Mouse (Mus musculus) MEL (cell line): ENCODE data around the gene Ms4a1. TPM values are rescaled to one million over a fixed set of nuclear protein-coding genes. Genes with fewer than 3 reads are reported as not detected.

Source experiments
- DNase-seq: peaks from one replicate; pipeline ENCODE4 v3.0.0; 2011; ENCODE audit warnings: low read depth, low spot score
- H3K27ac ChIP-seq: 2 replicates; pipeline ENCODE4 v1.5.1; 2012; ENCODE audit warnings: low read depth, mild to moderate bottlenecking, control low read depth, low read length, moderate library complexity; ENCODE audit not compliant: control insufficient read depth
- H3K27me3 ChIP-seq, 2 experiments: fragments of 150-350 bp in 1 of 2; sonication (generic) in 1 of 2; 2 replicates each; pipeline ENCODE4 v1.6.1; 2012; ENCODE audit warnings: low read length in 2 of 2, mild to moderate bottlenecking in 2 of 2, improper control_type of control experiment in 1 of 2, moderate library complexity in 1 of 2; ENCODE audit not compliant: insufficient read depth in 2 of 2, control insufficient read depth in 1 of 2
- H3K36me3 ChIP-seq, 2 experiments: 2 replicates each; pipeline ENCODE4 v1.6.1; 2012 to 2014; ENCODE audit warnings: low read length in 2 of 2, improper control_type of control experiment in 1 of 2, inconsistent platforms in 1 of 2, mild to moderate bottlenecking in 1 of 2; ENCODE audit not compliant: insufficient read depth in 2 of 2, control insufficient read depth in 1 of 2
- H3K4me1 ChIP-seq, 2 experiments: fragments of 150-350 bp in 1 of 2; sonication (generic) in 1 of 2; 2 replicates each; pipeline ENCODE4 v1.6.1; 2012; ENCODE audit warnings: low read length in 2 of 2, improper control_type of control experiment in 1 of 2, mild to moderate bottlenecking in 1 of 2; ENCODE audit not compliant: insufficient read depth in 2 of 2, control insufficient read depth in 1 of 2
- H3K4me3 ChIP-seq, 2 experiments: fragments of 150-350 bp in 1 of 2; sonication (generic) in 1 of 2; 2 replicates each; pipeline ENCODE4 v1.5.1; 2012; ENCODE audit warnings: low read depth in 2 of 2, low read length in 2 of 2, mild to moderate bottlenecking in 2 of 2, moderate library complexity in 2 of 2, control low read depth in 1 of 2, improper control_type of control experiment in 1 of 2; ENCODE audit not compliant: control insufficient read depth in 1 of 2, insufficient read depth in 1 of 2
- H3K79me2 ChIP-seq: 2 replicates; pipeline ENCODE4 v1.6.1; 2012; ENCODE audit warnings: mild to moderate bottlenecking, low read length, moderate library complexity; ENCODE audit not compliant: control insufficient read depth, poor library complexity, insufficient read depth
- H3K9ac ChIP-seq: 2 replicates; pipeline ENCODE4 v1.6.1; 2012; ENCODE audit warnings: low read depth, mild to moderate bottlenecking, control low read depth, low read length, moderate library complexity; ENCODE audit not compliant: control insufficient read depth, poor library complexity, severe bottlenecking
- H3K9me3 ChIP-seq: fragments of 150-350 bp; sonication (generic); replicated peaks from 2 replicates; pipeline ENCODE4 v1.6.1; 2012; ENCODE audit warnings: mild to moderate bottlenecking, low read length, improper control_type of control experiment, moderate library complexity; ENCODE audit not compliant: insufficient read depth
- BHLHE40 ChIP-seq: IDR thresholded peaks from 2 replicates; pipeline ENCODE4 v1.6.1; 2012; ENCODE audit warnings: low read depth, mild to moderate bottlenecking, inconsistent platforms, low read length, improper control_type of control experiment, borderline replicate concordance
- CHD1 ChIP-seq: IDR thresholded peaks from 2 replicates; pipeline ENCODE4 v1.6.1; 2012; ENCODE audit warnings: low read depth, mild to moderate bottlenecking, inconsistent platforms, low read length, improper control_type of control experiment
- CHD2 ChIP-seq: IDR thresholded peaks from 2 replicates; pipeline ENCODE4 v1.6.1; 2011; ENCODE audit warnings: low read length, improper control_type of control experiment
- CTCF ChIP-seq, 3 experiments: IDR thresholded peaks in 2 of 3; conservative IDR thresholded peaks in 1 of 3; 2 replicates each; pipeline ENCODE4 v1.5.1; 2011 to 2012; ENCODE audit warnings: low read length in 3 of 3, low read depth in 2 of 3, mild to moderate bottlenecking in 2 of 3, improper control_type of control experiment in 1 of 3, inconsistent platforms in 1 of 3, mixed read lengths in 1 of 3, moderate library complexity in 1 of 3; ENCODE audit not compliant: control insufficient read depth in 1 of 3, insufficient read depth in 1 of 3, poor library complexity in 1 of 3, severe bottlenecking in 1 of 3
- ETS1 ChIP-seq: IDR thresholded peaks from 2 replicates; pipeline ENCODE4 v1.6.1; 2012; ENCODE audit warnings: low read depth, mild to moderate bottlenecking, inconsistent platforms, low read length, improper control_type of control experiment, moderate library complexity
- GATA1 ChIP-seq: IDR thresholded peaks from 2 replicates; pipeline ENCODE4 v1.6.1; 2011; ENCODE audit warnings: low read depth, low read length, improper control_type of control experiment
- JUND ChIP-seq: IDR thresholded peaks from 2 replicates; pipeline ENCODE4 v1.6.1; 2011; ENCODE audit warnings: low read depth, mild to moderate bottlenecking, improper control_type of control experiment, low read length
- MAX ChIP-seq: IDR thresholded peaks from 2 replicates; pipeline ENCODE4 v1.6.1; 2011; ENCODE audit warnings: low read length, improper control_type of control experiment
- MEF2A ChIP-seq: IDR thresholded peaks from 2 replicates; pipeline ENCODE4 v1.6.1; 2014; ENCODE audit warnings: low read depth, mild to moderate bottlenecking, inconsistent platforms, low read length, improper control_type of control experiment; ENCODE audit not compliant: poor library complexity, insufficient replicate concordance, severe bottlenecking; ENCODE audit errors: extremely low read depth
- MYB ChIP-seq: IDR thresholded peaks from 2 replicates; pipeline ENCODE4 v1.6.1; 2011; ENCODE audit warnings: mild to moderate bottlenecking, low read depth, low read length, improper control_type of control experiment
- NRF1 ChIP-seq: IDR thresholded peaks from 2 replicates; pipeline ENCODE4 v1.6.1; 2014; ENCODE audit warnings: low read depth, mild to moderate bottlenecking, inconsistent platforms, low read length, improper control_type of control experiment, moderate library complexity; ENCODE audit not compliant: poor library complexity, insufficient read depth, severe bottlenecking
- POLR2A ChIP-seq, 2 experiments: IDR thresholded peaks; 2 replicates each; pipeline ENCODE4 v1.6.1; 2011 to 2012; ENCODE audit warnings: low read length in 2 of 2, mild to moderate bottlenecking in 2 of 2, control low read depth in 1 of 2, improper control_type of control experiment in 1 of 2, low read depth in 1 of 2, moderate library complexity in 1 of 2; ENCODE audit not compliant: control insufficient read depth in 1 of 2, insufficient read depth in 1 of 2, poor library complexity in 1 of 2
- POLR2AphosphoS5 ChIP-seq: IDR thresholded peaks from 2 replicates; pipeline ENCODE4 v1.6.1; 2012; ENCODE audit warnings: low read depth, borderline replicate concordance, mild to moderate bottlenecking, inconsistent platforms, low read length, moderate library complexity, mixed read lengths
- RCOR1 ChIP-seq: IDR thresholded peaks from 2 replicates; pipeline ENCODE4 v1.6.1; 2012; ENCODE audit warnings: low read depth, mild to moderate bottlenecking, inconsistent platforms, low read length, improper control_type of control experiment
- SMC3 ChIP-seq: IDR thresholded peaks from 2 replicates; pipeline ENCODE4 v1.6.1; 2011; ENCODE audit warnings: low read depth, low read length, improper control_type of control experiment
- TBP ChIP-seq: IDR thresholded peaks from 2 replicates; pipeline ENCODE4 v1.8.0; 2011; ENCODE audit warnings: low read depth, low read length, improper control_type of control experiment
- TCF12 ChIP-seq: IDR thresholded peaks from 2 replicates; pipeline ENCODE4 v1.6.1; 2014; ENCODE audit warnings: low read depth, mild to moderate bottlenecking, inconsistent platforms, low read length, improper control_type of control experiment, moderate library complexity
- USF1 ChIP-seq: IDR thresholded peaks from 2 replicates; pipeline ENCODE4 v1.6.1; 2014; ENCODE audit warnings: low read depth, mild to moderate bottlenecking, inconsistent platforms, low read length, improper control_type of control experiment, moderate library complexity
- USF2 ChIP-seq, 2 experiments: IDR thresholded peaks; 2 replicates each; pipeline ENCODE4 v1.6.1; 2011 to 2012; ENCODE audit warnings: improper control_type of control experiment in 2 of 2, low read length in 2 of 2, borderline replicate concordance in 1 of 2, inconsistent platforms in 1 of 2, low read depth in 1 of 2, mild to moderate bottlenecking in 1 of 2; ENCODE audit not compliant: insufficient read depth in 1 of 2
- ZC3H11A ChIP-seq: IDR thresholded peaks from 2 replicates; pipeline ENCODE4 v1.6.1; 2012; ENCODE audit warnings: low read depth, mild to moderate bottlenecking, inconsistent platforms, low read length, improper control_type of control experiment
- ZKSCAN1 ChIP-seq: IDR thresholded peaks from 2 replicates; pipeline ENCODE4 v1.6.1; 2012; ENCODE audit warnings: low read depth, mild to moderate bottlenecking, inconsistent platforms, low read length, improper control_type of control experiment, moderate library complexity
- ZMIZ1 ChIP-seq: IDR thresholded peaks from 2 replicates; pipeline ENCODE4 v1.6.1; 2012; ENCODE audit warnings: low read depth, mild to moderate bottlenecking, inconsistent platforms, low read length, improper control_type of control experiment, moderate library complexity
- polyA plus RNA-seq, 2 experiments: library from polyadenylated mRNA; stranded (reverse) in 1 of 2; unstranded in 1 of 2; fragments of >175 nt in 1 of 2; fragments of >200 nt in 1 of 2; gene quantifications; 2 replicates each; pipeline versions ENCODE4 v1.2.1 to v1.2.4; 2012; ENCODE audit warnings: low replicate concordance in 2 of 2, low read depth in 1 of 2; ENCODE audit not compliant: insufficient read length in 2 of 2, insufficient read depth in 1 of 2, missing spikeins in 1 of 2
- total RNA-seq: library from RNA; depleted of rRNA; stranded (reverse); fragments of 300-350 nt; gene quantifications from 2 replicates; pipeline ENCODE4 v1.2.3, GENCODE M21; 2012

Ms4a1 gene
- total and polyA plus RNA-seq, 3 experiments: not detected

DNA sequence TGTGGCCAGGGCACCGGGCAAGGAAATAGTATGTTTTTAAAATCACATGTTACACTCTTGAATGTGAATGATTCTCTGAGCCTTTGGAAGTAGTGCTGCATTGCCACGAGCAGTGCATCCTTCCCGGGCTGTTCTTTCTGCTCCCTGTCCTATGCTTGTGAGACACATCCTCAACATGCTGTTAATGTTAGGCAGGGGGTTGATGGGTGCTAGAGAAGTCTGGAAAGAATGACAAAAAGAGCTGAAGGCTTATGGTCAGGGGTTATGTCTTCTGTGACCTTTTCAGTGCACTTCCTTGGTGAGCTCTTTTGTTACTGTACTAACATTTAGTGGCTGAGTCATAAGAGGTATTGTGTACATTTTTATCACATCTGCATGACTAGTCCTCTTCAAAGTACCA lies 14.2 kb upstream of the Ms4a1 start:
- Histone ChIP-seq H3K4me1 (no peaks in the 10 kb centered on the region), H3K27ac (no peak overlapping the region), H3K9ac (no peak overlapping the region), H3K4me3 (no peak overlapping the region), H3K36me3 (no peaks in the 10 kb centered on the region), H3K27me3 (no peaks in the 10 kb centered on the region), H3K9me3 (no peaks in the 10 kb centered on the region), H3K79me2 (no peaks in the 10 kb centered on the region)
- TF ChIP-seq RCOR1: no peak
- TF ChIP-seq CHD2: no peak
- no peak for TF ChIP-seq POLR2AphosphoS5
- no peak for TF ChIP-seq NRF1
- no peak for DNase-seq

DNA sequence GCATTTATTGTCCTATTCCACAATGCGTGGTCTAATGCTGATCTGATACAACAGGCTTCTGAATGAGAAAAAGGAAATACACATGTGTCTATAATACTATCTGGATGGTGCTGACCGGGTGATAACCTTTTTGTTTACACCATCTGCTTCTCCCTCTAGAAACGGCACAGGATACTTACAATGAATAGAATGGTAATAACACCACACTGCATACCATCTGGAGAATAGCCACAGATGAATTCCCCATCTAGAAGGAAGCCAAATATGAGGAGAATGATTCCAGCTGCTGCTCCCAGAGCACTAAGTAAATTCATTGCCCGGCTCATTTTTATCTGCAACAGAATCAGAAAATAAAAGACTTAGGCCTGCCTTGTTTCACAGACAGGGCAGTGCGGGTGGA lies 10.4 kb upstream of the Ms4a1 start:
- Histone ChIP-seq H3K9me3 (no peaks in the 10 kb centered on the region), H3K4me1 (no peaks in the 10 kb centered on the region), H3K9ac (no peak overlapping the region), H3K27me3 (no peaks in the 10 kb centered on the region), H3K27ac (no peak overlapping the region), H3K36me3 (no peaks in the 10 kb centered on the region), H3K4me3 (no peak overlapping the region), H3K79me2 (no peaks in the 10 kb centered on the region)
- TF ChIP-seq GATA1: no peak
- no peak for TF ChIP-seq TCF12
- no peak for TF ChIP-seq MAX
- TF ChIP-seq USF1: no peak
- TF ChIP-seq MEF2A: no peak
- TF ChIP-seq USF2 (IDR thresholded peaks at IDR 0.05; ENCODE audit: borderline replicate concordance in 1 of 2, insufficient read depth in 1 of 2, low read depth in 1 of 2, low read length in 2 of 2): no peak
- no peak for TF ChIP-seq MYB
- no peak for TF ChIP-seq JUND
- no peak for TF ChIP-seq TBP
- no peak for TF ChIP-seq CHD2
- TF ChIP-seq POLR2A (IDR thresholded peaks at IDR 0.05; ENCODE audit: control insufficient read depth in 1 of 2, insufficient read depth in 1 of 2, low read depth in 1 of 2, low read length in 2 of 2, poor library complexity in 1 of 2): no peak
- no peak for TF ChIP-seq BHLHE40
- TF ChIP-seq SMC3: no peak
- no peak for TF ChIP-seq ZMIZ1
- TF ChIP-seq CTCF (IDR thresholded peaks at IDR 0.05 in 2 of 3, conservative IDR thresholded peaks at IDR 0.05 in 1 of 3; ENCODE audit: control insufficient read depth in 1 of 3, insufficient read depth in 1 of 3, low read depth in 2 of 3, low read length in 3 of 3, poor library complexity in 1 of 3, severe bottlenecking in 1 of 3): no peak
- no peak for TF ChIP-seq ZKSCAN1
- no peak for TF ChIP-seq ZC3H11A
- TF ChIP-seq ETS1: no peak
- TF ChIP-seq CHD1: no peak
- DNase-seq: no peak
